Mouse (Mus musculus) liver, embryonic 13.5 days (tissue): ENCODE data around the gene Taar7a. TPM values are rescaled to one million over a fixed set of nuclear protein-coding genes. Genes with fewer than 3 reads are reported as not detected.
A peak's percentile ranks its signal among the peaks of the same experiment; 100 is the strongest.

ENCODE experiments used
- ATAC-seq: fragments of 200-750 bp; cut with Nextera tagmentation; 2 replicates; pipeline ENCODE4 v1.8.0; 2017; ENCODE audit warnings: low read depth, mild to moderate bottlenecking, moderate number of reproducible peaks, moderate library complexity
- DNase-seq: peaks from one replicate; pipeline ENCODE4 v3.0.0; 2022
- H3K27ac ChIP-seq: fragments of 300-500 bp; sonication (generic); 2 replicates; pipeline ENCODE4 v1.5.1; 2015; ENCODE audit warnings: moderate library complexity, mild to moderate bottlenecking, inconsistent platforms
- H3K27me3 ChIP-seq: fragments of 300-500 bp; sonication (generic); 2 replicates; pipeline ENCODE4 v1.6.1; 2015; ENCODE audit warnings: mild to moderate bottlenecking, inconsistent platforms
- H3K36me3 ChIP-seq: fragments of 300-500 bp; sonication (generic); 2 replicates; pipeline ENCODE4 v1.6.1; 2015; ENCODE audit warnings: mild to moderate bottlenecking, inconsistent platforms
- H3K4me1 ChIP-seq: fragments of 300-500 bp; sonication (generic); replicated peaks from 2 replicates; pipeline ENCODE4 v1.6.1; 2015; ENCODE audit warnings: inconsistent platforms
- H3K4me2 ChIP-seq: fragments of 300-500 bp; sonication (generic); 2 replicates; pipeline ENCODE4 v1.6.1; 2015; ENCODE audit warnings: inconsistent platforms, mild to moderate bottlenecking, moderate library complexity
- H3K4me3 ChIP-seq: fragments of 300-500 bp; sonication (generic); replicated peaks from 2 replicates; pipeline ENCODE4 v1.5.1; 2015; ENCODE audit warnings: mild to moderate bottlenecking, inconsistent platforms
- H3K9ac ChIP-seq: fragments of 300-500 bp; sonication (generic); 2 replicates; pipeline ENCODE4 v1.6.1; 2015; ENCODE audit warnings: mild to moderate bottlenecking, inconsistent platforms
- H3K9me3 ChIP-seq: fragments of 300-500 bp; sonication (generic); replicated peaks from 2 replicates; pipeline ENCODE4 v1.6.1; 2016; ENCODE audit warnings: inconsistent platforms
- WGBS: fragments of 180-500 bp; shearing (Covaris S2); methylation state at CpG from one replicate; pipeline ENCODE4 v1.1.7; 2015; ENCODE audit not compliant: insufficient replicate concordance; 5-methylcytosine and 5-hydroxymethylcytosine counted together
- polyA plus RNA-seq: library from polyadenylated mRNA; unstranded; fragments of >200 nt; fragmentation: Nextera tagmentation; extraction: Ambion mirVana; gene quantifications from 2 replicates; pipeline ENCODE4 v1.2.1, GENCODE M21; 2015

Taar7a gene
- not detected in 2 replicates for polyA plus RNA-seq

DNA sequence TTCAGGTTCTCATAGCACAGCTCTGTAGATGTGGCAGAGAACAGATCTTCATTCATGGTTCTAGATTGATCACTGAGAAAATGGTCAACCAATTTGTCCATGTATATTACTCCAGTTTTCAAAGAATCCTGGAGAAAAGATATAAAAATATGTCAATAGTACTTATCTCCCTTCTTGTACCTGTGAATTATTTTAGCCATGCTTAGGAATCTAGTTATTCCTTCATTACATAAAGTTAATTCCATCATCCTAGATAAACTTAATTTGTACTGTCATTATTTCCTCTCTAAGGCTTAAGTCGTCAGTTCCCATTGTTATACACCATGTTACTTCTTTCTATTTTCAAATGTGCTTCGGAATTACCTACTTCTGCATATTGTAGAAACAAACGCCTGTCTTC lies at the start of gene Taar7a:
Taar7a (minus strand) TSS at position 101 of the 400 bp plus-strand sequence.
- WGBS = 65% methylated on average over 3 of the region's 3 CpGs

DNA sequence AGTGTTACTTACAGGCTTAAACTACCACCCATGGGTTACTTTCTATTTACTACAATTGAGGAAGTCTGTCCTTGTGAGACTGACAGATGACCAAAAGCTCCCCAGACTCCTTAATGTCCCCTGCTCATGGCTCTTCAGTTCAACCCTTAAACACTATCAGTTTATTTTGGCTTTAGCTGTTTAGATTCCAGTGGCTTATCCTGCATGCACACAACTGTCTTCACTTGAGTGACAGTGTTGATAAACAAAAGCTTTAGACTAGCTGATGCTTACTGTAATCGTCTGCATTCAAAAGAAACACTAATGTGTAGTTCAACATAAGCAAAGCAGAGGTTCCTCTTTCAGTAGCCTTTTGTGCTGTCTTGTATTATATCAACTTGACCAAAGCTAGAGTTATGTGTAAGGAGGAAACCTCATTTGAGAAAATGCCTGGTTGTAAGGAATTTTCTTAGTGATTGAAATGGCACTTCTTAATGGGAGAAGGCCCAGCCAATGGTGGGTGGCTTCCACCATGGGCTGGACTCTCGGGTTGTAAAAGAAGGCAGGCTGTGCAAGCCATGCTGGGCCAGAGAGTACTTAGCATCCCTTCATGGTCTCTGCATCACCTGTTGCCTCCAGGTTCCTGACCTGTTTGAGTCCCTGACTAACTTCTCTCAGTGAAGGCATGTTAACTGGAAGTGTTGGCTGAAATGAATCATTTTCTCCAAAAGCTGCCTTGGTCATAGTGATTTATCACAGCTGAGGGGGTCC lies 47.0 kb upstream of the Taar7a start:
- H3K9me3 ChIP-seq = no peaks in the 10 kb centered on the region
- H3K36me3 ChIP-seq = no peaks in the 10 kb centered on the region
- H3K4me3 ChIP-seq = no peak overlapping the region
- H3K9ac ChIP-seq = no peak overlapping the region
- H3K27me3 ChIP-seq = no peaks in the 10 kb centered on the region
- DNase-seq (peak; percentile 14), ATAC-seq (peak; percentile 90)
- H3K27ac ChIP-seq = peak overlapping the region; percentile 73
- WGBS = 27% methylated on average over 2 of the region's 2 CpGs
- peak overlapping the region; percentile 14; the same call in 1 of the 2 replicates for H3K4me2 ChIP-seq
- peaks cover 22% of the 10 kb centered on the region for H3K4me1 ChIP-seq

More for the DNA sequence above, at the start of gene Taar7a:
- no peak within 1 kb of the TSS for H3K9ac ChIP-seq
- H3K27ac ChIP-seq = no peak within 1 kb of the TSS
- H3K4me1 ChIP-seq = no peaks in the 10 kb centered on the region
- no peak within 1 kb of the TSS for H3K4me2 ChIP-seq
- H3K4me3 ChIP-seq = no peak within 1 kb of the TSS
- no peak for DNase-seq
- ATAC-seq = no peak
- no peaks in the 10 kb centered on the region for H3K27me3 ChIP-seq
- no peaks in the 10 kb centered on the region for H3K36me3 ChIP-seq
- H3K9me3 ChIP-seq = no peaks in the 10 kb centered on the region

DNA sequence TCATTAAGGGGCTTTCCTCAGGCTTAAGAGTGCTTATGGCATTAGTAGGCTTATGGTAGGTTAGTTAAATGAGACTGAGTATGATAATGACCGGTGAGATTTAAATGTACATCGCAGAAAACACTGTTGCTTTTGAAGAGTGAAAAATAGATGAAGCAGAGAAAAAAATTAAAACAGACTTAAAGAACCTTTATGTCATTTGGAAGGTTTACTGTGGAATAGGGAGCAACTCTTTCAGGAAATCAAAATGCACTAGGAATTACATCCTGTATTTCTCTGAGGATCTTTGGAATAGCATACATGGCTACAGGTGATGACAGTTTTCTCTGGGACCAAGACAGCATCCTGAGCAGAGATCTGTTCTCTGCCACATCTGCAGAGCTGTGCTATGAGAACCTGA lies 44.0 kb upstream of the Taar7a start, which contains the start of gene Taar7e:
Taar7e (plus strand) TSS at position 301 of the 400 bp plus-strand sequence.
- DNase-seq (no peak), ATAC-seq (no peak)
- no peak within 1 kb of the TSS for H3K4me2 ChIP-seq
- no peak within 1 kb of the TSS for H3K4me3 ChIP-seq
- no peak within 1 kb of the TSS for H3K27ac ChIP-seq
- no peaks in the 10 kb centered on the region for H3K27me3 ChIP-seq
- whole genome bisulfite sequencing = 80% methylated on average over 2 of the region's 2 CpGs
- peaks cover 22% of the 10 kb centered on the region for H3K4me1 ChIP-seq
- H3K36me3 ChIP-seq = no peaks in the 10 kb centered on the region
- H3K9me3 ChIP-seq = no peaks in the 10 kb centered on the region
- no peak within 1 kb of the TSS for H3K9ac ChIP-seq

DNA sequence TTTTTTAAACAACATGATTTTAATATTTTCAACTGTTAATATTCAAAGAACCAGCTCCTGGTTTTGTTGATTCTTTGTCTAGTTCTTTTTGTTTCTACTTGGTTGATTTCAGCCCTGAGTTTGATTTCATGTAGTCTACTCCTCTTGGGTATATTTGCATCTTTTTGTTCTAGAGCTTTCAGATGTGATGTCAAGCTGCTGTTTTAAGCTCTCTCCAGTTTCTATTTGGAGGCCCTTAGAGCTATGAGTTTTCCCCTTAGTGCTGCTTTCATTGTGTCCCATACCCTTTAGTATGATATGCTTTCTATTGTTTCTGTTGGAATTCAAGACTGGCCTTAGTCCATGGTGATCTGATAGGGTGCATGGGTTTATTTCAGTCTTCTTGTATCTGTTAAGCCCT lies 38.1 kb upstream of the Taar7a start:
- no peak for DNase-seq
- no peak overlapping the region for H3K4me2 ChIP-seq
- no peak overlapping the region for H3K4me3 ChIP-seq
- no peak overlapping the region for H3K9ac ChIP-seq
- no peak overlapping the region for H3K27ac ChIP-seq
- no peaks in the 10 kb centered on the region for H3K36me3 ChIP-seq
- no peak for ATAC-seq
- H3K27me3 ChIP-seq = no peaks in the 10 kb centered on the region
- H3K4me1 ChIP-seq = no peaks in the 10 kb centered on the region
- no peaks in the 10 kb centered on the region for H3K9me3 ChIP-seq

DNA sequence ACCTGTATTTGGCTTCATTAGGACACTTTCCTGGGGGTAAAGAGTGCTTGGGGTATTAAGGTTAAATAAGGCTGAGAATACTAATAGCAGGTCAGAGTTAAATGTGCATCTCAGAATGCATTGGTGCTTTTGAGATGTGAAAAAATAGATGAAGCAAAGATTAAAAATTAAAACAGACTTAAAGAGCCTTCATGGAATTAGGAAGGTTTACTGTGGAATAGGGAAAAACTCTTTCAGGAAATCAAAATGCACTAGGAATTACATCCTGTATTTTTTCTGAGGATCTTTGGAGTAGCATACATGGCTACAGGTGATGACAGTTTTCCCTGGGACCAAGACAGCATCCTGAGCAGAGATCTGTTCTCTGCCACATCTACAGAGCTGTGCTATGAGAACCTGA lies 33.6 kb upstream of the Taar7a start, which contains the start of gene Taar7d:
Taar7d (plus strand) TSS at position 301 of the 400 bp plus-strand sequence.
- no peak within 1 kb of the TSS for H3K4me3 ChIP-seq
- no peaks in the 10 kb centered on the region for H3K27me3 ChIP-seq
- ATAC-seq = no peak
- no peak within 1 kb of the TSS for H3K27ac ChIP-seq
- DNase-seq = no peak
- H3K4me2 ChIP-seq = no peak within 1 kb of the TSS
- H3K4me1 ChIP-seq = no peaks in the 10 kb centered on the region
- H3K9me3 ChIP-seq = no peaks in the 10 kb centered on the region
- H3K9ac ChIP-seq = no peak within 1 kb of the TSS
- H3K36me3 ChIP-seq = no peaks in the 10 kb centered on the region

DNA sequence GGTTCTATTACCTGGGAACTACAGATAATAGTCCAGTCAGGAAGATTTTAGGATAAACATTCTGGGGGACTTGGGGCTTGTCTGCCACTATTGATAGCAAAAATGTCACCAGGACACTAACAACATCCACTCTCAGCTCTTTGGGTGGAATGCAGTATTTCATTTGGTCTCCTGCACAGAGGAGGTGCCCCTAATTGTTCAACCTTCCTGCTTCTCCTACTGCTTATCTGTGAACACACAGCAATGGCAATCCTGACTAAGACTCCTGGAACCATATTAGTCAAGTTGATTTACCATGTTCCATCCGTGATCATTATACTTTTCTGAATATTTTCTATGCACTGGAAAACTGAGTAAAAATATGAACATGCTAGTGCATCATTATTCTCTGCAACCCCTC lies 14.9 kb upstream of the Taar7a start:
- H3K4me1 ChIP-seq = peaks cover 30% of the 10 kb centered on the region
- no peak overlapping the region for H3K9ac ChIP-seq
- peak overlapping the region; percentile 12; the same call in 1 of the 2 replicates for H3K4me2 ChIP-seq
- DNase-seq (no peak), ATAC-seq (peak; percentile 60)
- no peaks in the 10 kb centered on the region for H3K27me3 ChIP-seq
- WGBS = 35% methylated on average over 1 of the region's 1 CpGs
- no peak overlapping the region for H3K4me3 ChIP-seq
- no peaks in the 10 kb centered on the region for H3K36me3 ChIP-seq
- no peaks in the 10 kb centered on the region for H3K9me3 ChIP-seq
- H3K27ac ChIP-seq = peak overlapping the region; percentile 57

DNA sequence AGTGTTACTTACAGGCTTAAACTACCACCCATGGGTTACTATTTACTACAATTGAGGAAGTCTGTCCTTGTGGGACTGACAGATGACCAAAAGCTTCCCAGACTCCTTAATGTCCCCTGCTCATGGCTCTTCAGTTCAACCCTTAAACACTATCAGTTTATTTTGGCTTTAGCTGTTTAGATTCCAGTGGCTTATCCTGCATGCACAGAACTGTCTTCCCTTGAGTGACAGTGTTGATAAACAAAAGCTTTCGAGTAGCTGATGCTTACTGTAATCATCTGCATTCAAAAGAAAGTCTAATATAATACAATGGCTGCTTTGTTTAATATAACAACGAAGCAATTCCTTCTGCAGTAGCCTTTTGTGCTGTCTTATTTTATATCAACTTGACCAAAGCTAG lies 13.8 kb upstream of the Taar7a start:
- Histone ChIP-seq H3K4me2 (peak overlapping the region; percentile 19; the same call in 1 of the 2 replicates), H3K4me3 (no peak overlapping the region), H3K4me1 (peaks cover 30% of the 10 kb centered on the region), H3K9me3 (no peaks in the 10 kb centered on the region), H3K9ac (no peak overlapping the region), H3K27me3 (no peaks in the 10 kb centered on the region), H3K36me3 (no peaks in the 10 kb centered on the region), H3K27ac (peak overlapping the region; percentile 57; the same call in 1 of the 2 replicates)
- 25% methylated on average over 2 of the region's 2 CpGs for WGBS
- ATAC-seq (peak; percentile 87), DNase-seq (peak; percentile 36)

DNA sequence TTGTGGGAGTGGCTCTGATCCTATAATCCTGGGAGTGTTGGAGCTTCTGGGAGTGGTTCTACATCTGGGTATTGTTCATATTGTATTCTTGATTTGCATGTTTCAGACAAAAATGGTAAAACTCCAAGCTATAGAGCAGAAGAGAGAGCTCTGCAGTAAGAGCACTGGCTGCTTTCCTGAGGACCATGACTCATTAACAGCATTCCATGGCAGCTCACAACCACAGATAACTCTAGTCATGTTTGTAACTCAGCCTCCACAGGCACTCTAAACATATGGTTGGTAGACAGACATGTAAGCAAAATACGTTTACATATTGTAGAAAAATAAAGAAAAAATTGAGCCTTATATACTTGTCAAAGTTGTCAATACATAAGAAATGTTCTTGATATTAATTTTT lies 13.2 kb upstream of the Taar7a start:
- Histone ChIP-seq H3K27me3 (no peaks in the 10 kb centered on the region), H3K9me3 (no peaks in the 10 kb centered on the region), H3K27ac (no peak overlapping the region), H3K36me3 (no peaks in the 10 kb centered on the region), H3K4me3 (no peak overlapping the region), H3K4me2 (no peak overlapping the region), H3K9ac (no peak overlapping the region), H3K4me1 (peaks cover 30% of the 10 kb centered on the region)
- DNase-seq = no peak
- 47% methylated on average over 1 of the region's 1 CpGs for WGBS
- 0 out of 2 replicates have a peak, but pooled peaks have one; percentile 40 for ATAC-seq

DNA sequence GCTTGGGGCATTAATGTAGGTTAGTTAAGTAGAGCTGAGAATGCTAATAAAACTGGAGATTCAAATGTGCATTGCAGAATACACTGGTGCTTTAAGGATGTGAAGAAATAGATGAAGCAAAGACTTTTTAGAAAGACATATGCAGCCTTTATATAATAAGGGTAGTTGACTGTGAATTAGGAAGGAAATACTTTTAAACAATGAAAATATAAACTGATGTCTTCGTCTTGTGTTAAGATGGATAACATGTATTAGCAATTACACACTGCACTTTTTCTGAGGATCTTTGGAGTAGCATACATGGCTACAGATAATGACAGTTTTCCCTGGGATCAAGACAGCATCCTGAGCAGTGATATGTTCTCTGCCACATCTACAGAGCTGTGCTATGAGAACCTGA lies 6.4 kb upstream of the Taar7a start, which contains the start of gene Taar7b:
Taar7b (plus strand) TSS at position 301 of the 400 bp plus-strand sequence.
- no peak within 1 kb of the TSS for H3K4me3 ChIP-seq

DNA sequence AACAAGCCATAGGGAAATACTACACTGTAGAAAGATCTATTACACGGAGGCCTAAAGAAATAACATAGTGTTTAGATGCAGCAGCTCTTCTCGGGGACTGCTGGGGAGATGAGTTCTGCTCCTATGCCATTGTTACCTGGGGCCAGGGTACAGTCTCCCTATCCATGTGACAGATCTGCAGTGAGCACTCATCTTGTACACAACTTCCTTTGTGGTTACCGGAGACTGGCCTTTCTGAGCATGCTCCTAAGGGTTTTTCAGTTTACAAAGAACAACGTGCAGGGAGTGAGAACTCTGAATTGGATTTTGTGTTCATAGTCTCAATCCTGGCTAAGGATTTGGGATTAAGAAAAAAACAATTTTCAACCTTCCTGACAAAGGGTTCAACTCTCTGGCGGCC lies 6.9 kb downstream of the Taar7a start:
- WGBS = 36% methylated on average over 5 of the region's 5 CpGs
- Histone ChIP-seq H3K27me3 (no peaks in the 10 kb centered on the region), H3K4me1 (no peaks in the 10 kb centered on the region), H3K9ac (no peak overlapping the region), H3K9me3 (no peaks in the 10 kb centered on the region), H3K4me2 (no peak overlapping the region), H3K36me3 (no peaks in the 10 kb centered on the region), H3K4me3 (no peak overlapping the region), H3K27ac (no peak overlapping the region)
- DNase-seq = no peak
- ATAC-seq = no peak

More for the DNA sequence above, 6.4 kb upstream of the Taar7a start, which contains the start of gene Taar7b:
- ATAC-seq (no peak), DNase-seq (no peak)
- H3K9me3 ChIP-seq = no peaks in the 10 kb centered on the region
- H3K9ac ChIP-seq = no peak within 1 kb of the TSS
- WGBS = 63% methylated on average over 1 of the region's 1 CpGs
- H3K4me2 ChIP-seq = no peak within 1 kb of the TSS
- no peaks in the 10 kb centered on the region for H3K36me3 ChIP-seq
- H3K27ac ChIP-seq = no peak within 1 kb of the TSS
- H3K27me3 ChIP-seq = no peaks in the 10 kb centered on the region
- H3K4me1 ChIP-seq = no peaks in the 10 kb centered on the region

DNA sequence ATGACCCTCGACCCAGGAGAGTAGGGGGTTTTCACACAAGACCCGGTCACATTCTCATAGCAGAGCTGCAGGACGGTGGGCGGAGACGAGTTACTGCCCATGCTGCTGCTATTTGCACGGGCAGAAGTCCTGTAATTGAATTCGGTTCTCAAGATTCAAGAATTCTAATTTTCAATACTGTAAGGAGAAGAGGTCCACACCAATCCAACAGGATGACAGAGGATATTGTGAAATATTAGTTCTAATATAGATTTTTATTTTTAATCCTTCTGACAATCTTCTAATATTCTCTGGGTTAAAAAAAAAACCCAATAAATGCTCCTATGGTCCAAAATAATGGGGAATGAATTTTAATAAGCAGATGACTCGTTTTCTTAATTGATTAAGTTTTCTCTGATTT lies 7.7 kb downstream of the Taar7a start, which contains the start of gene Taar6:
Taar6 (minus strand) TSS at position 101 of the 400 bp plus-strand sequence.
- Histone ChIP-seq H3K27me3 (no peaks in the 10 kb centered on the region), H3K9me3 (no peaks in the 10 kb centered on the region), H3K4me2 (no peak within 1 kb of the TSS), H3K4me3 (no peak within 1 kb of the TSS), H3K9ac (no peak within 1 kb of the TSS), H3K36me3 (no peaks in the 10 kb centered on the region), H3K27ac (no peak within 1 kb of the TSS), H3K4me1 (no peaks in the 10 kb centered on the region)
- DNase-seq (no peak), ATAC-seq (no peak)
- WGBS = 53% methylated on average over 8 of the region's 8 CpGs
